Mouse (Mus musculus) stomach, postnatal 0 days (tissue): ENCODE results near the gene Rgp1. TPM values are rescaled to one million over a fixed set of nuclear protein-coding genes. Genes with fewer than 3 reads are reported as not detected.
A peak's percentile ranks its signal among the peaks of the same experiment; 100 is the strongest.

ENCODE experiments used
- ATAC-seq: fragments of 200-750 bp; cut with Nextera tagmentation; 2 replicates; pipeline ENCODE4 v1.8.0; 2017; ENCODE audit not compliant: low FRiP score, low TSS enrichment
- DNase-seq: peaks from one replicate; pipeline ENCODE4 v3.0.0-alpha.2; 2016; ENCODE audit warnings: low spot score
- H3K27ac ChIP-seq: fragments of 300-500 bp; sonication (generic); replicated peaks from 2 replicates; pipeline ENCODE4 v1.5.1; 2014; ENCODE audit warnings: mild to moderate bottlenecking, control low read depth
- H3K27me3 ChIP-seq: fragments of 300-500 bp; sonication (generic); 2 replicates; pipeline ENCODE4 v1.6.1; 2014; ENCODE audit warnings: low read length; ENCODE audit not compliant: control insufficient read depth, insufficient read depth
- H3K36me3 ChIP-seq: fragments of 300-500 bp; sonication (generic); 2 replicates; pipeline ENCODE4 v1.6.1; 2014; ENCODE audit warnings: low read length, mixed read lengths; ENCODE audit not compliant: control insufficient read depth, insufficient read depth
- H3K4me1 ChIP-seq: fragments of 300-500 bp; sonication (generic); replicated peaks from 2 replicates; pipeline ENCODE4 v1.6.1; 2014; ENCODE audit warnings: antibody characterized with exemption; ENCODE audit not compliant: control insufficient read depth, insufficient read depth
- H3K4me2 ChIP-seq: fragments of 300-500 bp; sonication (generic); replicated peaks from 2 replicates; pipeline ENCODE4 v1.6.1; 2014; ENCODE audit warnings: low read depth, mild to moderate bottlenecking, control low read depth, moderate library complexity
- H3K4me3 ChIP-seq: fragments of 300-500 bp; sonication (generic); 2 replicates; pipeline ENCODE4 v1.5.1; 2014; ENCODE audit warnings: low read depth, low read length, control low read depth
- H3K9ac ChIP-seq: fragments of 300-500 bp; sonication (generic); 2 replicates; pipeline ENCODE4 v1.6.1; 2014; ENCODE audit warnings: mild to moderate bottlenecking, low read length, control low read depth, mixed read lengths
- H3K9me3 ChIP-seq: fragments of 300-500 bp; sonication (generic); 2 replicates; pipeline ENCODE4 v1.6.1; 2016; ENCODE audit warnings: low read length; ENCODE audit not compliant: control insufficient read depth
- CTCF ChIP-seq: IDR thresholded peaks from 2 replicates; pipeline ENCODE4 v1.5.1; 2016; ENCODE audit warnings: antibody characterized with exemption, low read depth, mild to moderate bottlenecking, moderate library complexity
- EP300 ChIP-seq: optimal IDR thresholded peaks from 2 replicates; pipeline ENCODE3; 2016; ENCODE audit warnings: antibody characterized with exemption
- WGBS: fragments of 180-500 bp; shearing (Covaris S2); extraction: QIAGEN DNeasy Blood & Tissue Kit; methylation state at CpG from one replicate; pipeline ENCODE4 v1.1.7; 2014; 5-methylcytosine and 5-hydroxymethylcytosine counted together
- polyA plus RNA-seq: library from polyadenylated mRNA; unstranded; fragments of >200 nt; fragmentation: Nextera tagmentation; extraction: Ambion mirVana; gene quantifications from 2 replicates; pipeline ENCODE4 v1.2.1, GENCODE M21; 2015

The Rgp1 gene
- 11.7 and 13.0 TPM in 2 replicates for polyA plus RNA-seq

DNA sequence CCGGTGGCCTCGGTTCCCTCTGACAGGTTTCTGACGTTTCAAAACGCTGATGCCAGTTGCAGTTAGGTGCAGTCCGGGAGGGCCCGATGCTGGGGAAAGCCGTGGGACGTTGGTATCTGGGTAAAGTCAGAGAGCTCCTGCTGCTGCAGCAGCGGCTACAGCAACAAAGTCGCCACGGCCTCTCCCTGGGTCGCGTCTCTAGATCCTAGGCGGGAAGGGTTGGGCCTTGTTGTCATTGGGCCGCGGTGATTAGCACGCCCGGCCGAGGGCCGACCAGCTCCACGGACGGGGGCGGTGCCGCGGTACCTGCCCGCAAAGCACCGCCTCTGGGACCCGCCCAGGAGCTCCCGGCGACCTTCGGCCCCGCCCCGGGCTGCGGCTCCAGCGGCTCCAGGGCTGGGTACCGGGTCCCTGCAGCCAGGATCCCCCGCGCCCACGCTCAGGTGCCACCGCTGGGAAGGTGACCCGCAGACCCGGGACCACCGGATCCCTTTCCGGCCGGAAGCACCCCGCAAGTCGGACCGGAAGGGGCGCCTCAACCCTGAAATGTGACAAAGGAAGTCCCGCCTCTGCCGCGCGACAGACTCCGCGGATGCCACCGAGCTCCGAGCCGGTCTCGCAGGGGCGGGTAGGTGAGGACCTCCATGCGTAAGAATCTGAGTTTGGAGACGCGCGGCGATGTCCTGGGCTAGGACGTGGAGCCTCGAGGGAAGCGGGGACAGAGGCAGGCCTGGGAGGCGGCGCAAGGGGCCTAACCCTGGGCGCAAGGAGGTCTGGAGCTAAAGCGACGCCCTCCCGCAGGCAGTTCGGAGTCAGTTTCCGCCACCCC lies at the start of gene Rgp1, which contains the start of gene Gba2:
Gene Rgp1 (plus strand): TSS at position 340 of the 829 bp plus-strand sequence.
Gene Gba2 (minus strand): TSS at position 498 of the 829 bp plus-strand sequence.
- H3K4me3 ChIP-seq = peak within 1 kb of the TSS; percentile 87
- peak within 1 kb of the TSS; percentile 83 for H3K9ac ChIP-seq
- peak; percentile 97 for ATAC-seq
- H3K9me3 ChIP-seq = no peaks in the 10 kb centered on the region
- peaks cover 18% of the 10 kb centered on the region for H3K36me3 ChIP-seq
- H3K4me2 ChIP-seq = peak within 1 kb of the TSS; percentile 94
- 0 out of 2 replicates have a peak, but pooled peaks cover 4% of the 10 kb centered on the region for H3K4me1 ChIP-seq
- under 1% methylated on average over 66 of the region's 76 CpGs for WGBS
- TF ChIP-seq CTCF = no peak
- TF ChIP-seq EP300 = no peak
- DNase-seq = peak; percentile 94
- peak within 1 kb of the TSS; percentile 85 for H3K27ac ChIP-seq
- no peaks in the 10 kb centered on the region for H3K27me3 ChIP-seq

- Histone ChIP-seq H3K27me3 (no peaks in the 10 kb centered on the region), H3K4me1 (no peaks in the 10 kb centered on the region), H3K9ac (no peak overlapping the region), H3K27ac (peak overlapping the region; percentile 53; the same call in 1 of the 2 replicates), H3K4me3 (no peak overlapping the region), H3K36me3 (peaks cover 37% of the 10 kb centered on the region), H3K9me3 (no peaks in the 10 kb centered on the region), H3K4me2 (no peak overlapping the region)
- DNase-seq (no peak), ATAC-seq (peak; percentile 21; the same call in 1 of the 2 replicates)
- TF ChIP-seq CTCF (no peak), EP300 (no peak)
- 39% methylated on average over 8 of the region's 8 CpGs for WGBS
Observed at GRCm38 (mm10) chr4:43530081-43530501, 48.4 kb upstream of the Rgp1 start.

DNA sequence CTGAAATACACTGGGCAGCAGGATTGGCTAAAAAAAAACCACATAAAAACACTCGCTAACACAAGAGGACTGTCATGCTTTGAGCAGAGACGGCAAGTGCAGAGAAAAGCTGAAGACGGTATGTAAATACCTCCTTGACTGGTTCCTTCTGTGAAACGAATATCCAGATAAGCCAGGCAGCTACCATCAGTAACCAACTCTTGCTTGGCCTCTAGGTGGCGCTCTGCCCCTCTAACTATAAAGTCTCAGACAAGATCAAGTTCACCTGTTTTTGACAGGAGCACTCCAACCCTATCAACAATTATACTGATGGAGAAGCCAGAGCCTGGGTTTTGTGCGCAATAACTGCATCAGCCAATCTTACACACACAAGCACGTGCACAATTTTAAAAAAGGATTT lies 47.9 kb upstream of the Rgp1 start:
- 10% methylated on average over 7 of the region's 7 CpGs for whole genome bisulfite sequencing
- Histone ChIP-seq H3K27me3 (no peaks in the 10 kb centered on the region), H3K4me2 (no peak overlapping the region), H3K27ac (0 out of 2 replicates have a peak overlapping the region, but pooled peaks have one; percentile 53), H3K4me3 (no peak overlapping the region), H3K4me1 (no peaks in the 10 kb centered on the region), H3K9me3 (no peaks in the 10 kb centered on the region), H3K9ac (no peak overlapping the region), H3K36me3 (peaks cover 42% of the 10 kb centered on the region)
- DNase-seq = peak; percentile 86
- ATAC-seq = peak; percentile 48
- TF ChIP-seq CTCF (peak; percentile 91), EP300 (no peak)

- Histone ChIP-seq H3K4me2 (no peak overlapping the region), H3K9me3 (no peaks in the 10 kb centered on the region), H3K27ac (no peak overlapping the region), H3K4me3 (no peak overlapping the region), H3K27me3 (no peaks in the 10 kb centered on the region), H3K36me3 (peaks cover 61% of the 10 kb centered on the region), H3K9ac (no peak overlapping the region), H3K4me1 (no peaks in the 10 kb centered on the region)
- ATAC-seq = no peak
- 91% methylated on average over 9 of the region's 9 CpGs for WGBS
- TF ChIP-seq EP300 (no peak), CTCF (no peak)
- DNase-seq = no peak
Observed at GRCm38 (mm10) chr4:43533270-43533669, 45.2 kb upstream of the Rgp1 start.

DNA sequence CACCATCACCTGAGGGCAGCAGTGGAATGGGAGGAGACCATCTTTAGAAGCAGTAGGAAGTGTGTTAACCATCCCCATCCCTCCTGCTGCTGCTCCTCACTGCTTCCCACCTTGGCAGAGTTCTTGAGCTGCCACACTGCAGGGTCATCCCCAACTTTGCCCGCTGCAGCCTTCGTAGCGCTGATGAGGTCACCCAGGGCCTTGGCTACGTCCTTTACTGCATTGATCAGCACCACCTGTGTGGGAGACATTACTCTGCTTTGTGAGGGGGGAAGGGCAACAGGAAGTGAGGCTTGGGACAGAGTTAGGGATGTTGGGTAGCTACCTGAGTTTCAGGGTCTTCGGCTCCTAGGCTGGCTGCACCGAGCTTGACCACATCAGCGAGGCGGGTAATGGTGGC lies 42.9 kb upstream of the Rgp1 start:
- Histone ChIP-seq H3K4me1 (no peaks in the 10 kb centered on the region), H3K4me3 (no peak overlapping the region), H3K36me3 (peaks cover 82% of the 10 kb centered on the region), H3K27me3 (no peaks in the 10 kb centered on the region), H3K4me2 (no peak overlapping the region), H3K9ac (no peak overlapping the region), H3K27ac (no peak overlapping the region), H3K9me3 (no peaks in the 10 kb centered on the region)
- ATAC-seq (no peak), DNase-seq (no peak)
- TF ChIP-seq EP300 (no peak), CTCF (no peak)
- WGBS = 93% methylated on average over 8 of the region's 8 CpGs

DNA sequence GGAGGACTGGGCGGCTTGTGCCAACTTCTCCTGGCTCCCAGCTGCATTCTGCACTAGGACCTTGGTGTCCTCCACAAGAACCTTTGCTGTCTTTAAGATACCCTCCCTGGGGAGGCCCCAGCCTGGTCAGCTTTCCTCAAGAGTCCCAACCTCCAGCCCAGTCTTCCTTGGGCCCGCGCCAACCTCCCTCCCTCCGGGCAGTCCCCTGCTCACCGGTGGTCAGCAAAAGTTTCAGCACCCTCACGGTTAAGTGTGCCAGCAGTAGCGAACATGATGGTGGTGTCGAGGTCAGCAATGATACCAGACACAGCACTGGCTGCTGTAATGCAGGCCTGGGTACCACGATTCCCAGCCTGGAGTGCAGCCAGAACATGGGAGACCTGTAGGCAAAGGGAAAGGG lies 42.5 kb upstream of the Rgp1 start:
- 86% methylated on average over 9 of the region's 9 CpGs for WGBS

More for the DNA sequence above, 42.5 kb upstream of the Rgp1 start:
- TF ChIP-seq CTCF (no peak), EP300 (no peak)
- H3K9me3 ChIP-seq = no peaks in the 10 kb centered on the region
- H3K27ac ChIP-seq = no peak overlapping the region
- ATAC-seq (no peak), DNase-seq (no peak)
- no peak overlapping the region for H3K9ac ChIP-seq
- H3K36me3 ChIP-seq = peaks cover 84% of the 10 kb centered on the region
- H3K27me3 ChIP-seq = no peaks in the 10 kb centered on the region
- H3K4me3 ChIP-seq = no peak overlapping the region
- H3K4me1 ChIP-seq = no peaks in the 10 kb centered on the region
- H3K4me2 ChIP-seq = no peak overlapping the region
